Mouse (Mus musculus): ENCODE data around the gene Hoxc12. TPM values are rescaled to one million over a fixed set of nuclear protein-coding genes. Genes with fewer than 3 reads are reported as not detected.
A peak's percentile ranks its signal among the peaks of the same experiment; 100 is the strongest.

The Hoxc12 gene
- polyA plus RNA-seq, 3 experiments from 2014 or later = not detected

DNA sequence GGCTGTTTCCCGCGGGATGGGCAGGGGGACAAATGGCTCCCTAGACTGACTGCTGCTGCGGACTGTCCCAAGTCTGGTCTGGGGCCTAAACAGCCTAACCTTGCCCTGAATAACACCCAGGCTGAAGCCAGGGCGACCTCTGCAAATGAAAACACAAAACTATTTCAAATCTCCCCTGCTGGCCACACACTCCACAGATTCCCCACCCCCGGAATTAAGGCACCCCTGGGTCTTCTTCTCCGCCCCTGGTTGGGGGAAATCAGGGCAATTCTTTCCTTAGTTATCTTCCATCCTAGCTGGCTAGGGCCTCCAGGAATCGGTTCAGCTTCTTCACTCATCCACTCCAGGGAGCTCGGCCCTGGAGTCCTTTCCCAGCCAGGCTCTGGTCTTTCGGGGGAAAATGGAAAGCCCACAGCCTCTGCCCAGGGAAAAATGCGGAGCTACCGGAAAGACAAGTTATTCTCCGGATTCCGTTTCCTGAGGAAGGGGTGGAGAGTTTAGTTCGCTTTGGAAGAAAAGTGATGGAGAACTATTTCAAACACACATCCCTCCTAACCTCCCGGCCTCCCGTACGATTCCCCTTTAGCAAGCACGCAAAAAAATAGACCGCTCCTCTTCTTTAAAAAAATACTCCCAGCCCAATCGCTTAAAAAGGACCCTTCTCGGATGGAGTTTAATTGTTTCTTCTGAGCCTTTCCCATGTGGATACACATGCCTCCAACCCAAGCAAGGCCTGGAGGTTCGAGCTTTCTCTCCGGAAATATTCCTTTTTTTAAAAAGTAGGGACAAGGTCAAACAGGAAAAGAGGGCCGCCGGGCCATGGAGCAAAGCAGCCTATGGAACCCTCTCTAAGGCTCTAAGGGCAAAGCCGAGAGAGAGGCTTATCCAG is 28.7 kb downstream of the Hoxc12 start:
- no peak for ATAC-seq

DNA sequence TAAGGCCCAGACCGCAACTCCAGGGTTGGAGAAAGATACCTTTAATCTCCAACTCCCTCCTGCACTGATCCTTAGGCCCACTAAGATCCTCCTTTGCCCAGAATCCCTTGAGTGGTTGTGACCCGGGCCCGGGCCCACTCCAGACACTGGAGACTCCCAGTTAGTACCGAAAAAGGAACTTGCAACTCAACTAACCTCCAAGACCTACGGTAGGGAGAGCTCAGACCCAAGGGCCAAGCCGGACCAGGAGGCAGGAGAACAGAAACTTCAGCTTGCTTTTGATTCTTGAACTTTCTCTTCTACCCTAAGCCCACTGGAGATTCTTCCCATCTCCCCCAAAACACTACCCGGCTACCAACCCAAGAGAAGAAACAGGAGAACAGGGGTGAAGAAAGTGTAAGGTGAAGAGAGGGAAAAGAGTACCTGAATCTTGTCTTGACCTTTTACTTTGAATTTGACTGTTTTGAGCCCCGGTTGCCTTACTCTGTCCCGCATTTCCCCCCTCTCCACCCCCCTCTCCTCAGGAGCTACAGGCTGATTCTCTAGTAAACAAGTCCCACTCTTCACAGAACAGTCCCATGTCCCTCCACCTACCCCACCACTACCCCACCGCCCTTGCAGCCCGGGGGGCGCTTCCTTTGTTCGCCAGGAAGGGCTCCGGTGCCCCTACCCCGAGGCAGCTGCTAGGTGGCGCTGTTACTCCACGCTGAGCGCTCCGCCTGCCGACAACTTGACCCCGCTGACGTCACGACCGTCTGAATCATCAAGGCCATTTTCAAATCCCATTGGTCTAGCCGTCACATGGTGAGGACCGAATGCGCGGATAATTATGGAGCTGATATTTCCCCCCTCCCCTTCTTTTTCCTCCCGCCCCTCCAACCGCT is 29.6 kb downstream of the Hoxc12 start:
- ATAC-seq = peak; percentile 74

DNA sequence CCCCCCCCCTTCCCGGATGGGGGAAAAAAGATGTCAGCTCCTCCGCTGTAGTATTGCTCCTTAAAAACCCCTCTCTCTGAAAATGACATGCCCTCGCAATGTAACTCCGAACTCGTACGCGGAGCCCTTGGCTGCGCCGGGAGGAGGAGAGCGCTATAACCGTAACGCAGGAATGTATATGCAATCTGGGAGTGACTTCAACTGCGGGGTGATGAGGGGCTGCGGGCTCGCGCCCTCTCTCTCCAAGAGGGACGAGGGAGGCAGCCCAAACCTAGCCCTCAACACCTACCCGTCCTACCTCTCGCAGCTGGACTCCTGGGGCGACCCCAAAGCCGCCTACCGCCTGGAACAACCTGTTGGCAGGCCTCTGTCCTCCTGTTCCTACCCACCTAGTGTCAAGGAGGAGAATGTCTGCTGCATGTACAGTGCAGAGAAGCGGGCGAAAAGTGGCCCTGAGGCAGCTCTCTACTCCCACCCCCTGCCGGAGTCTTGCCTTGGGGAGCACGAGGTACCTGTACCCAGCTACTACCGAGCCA is 30.3 kb downstream of the Hoxc12 start, which contains the start of gene Hoxc10:
Hoxc10 (plus strand) TSS at position 21 of the 536 bp plus-strand sequence.
- ATAC-seq = peak; percentile 4

DNA sequence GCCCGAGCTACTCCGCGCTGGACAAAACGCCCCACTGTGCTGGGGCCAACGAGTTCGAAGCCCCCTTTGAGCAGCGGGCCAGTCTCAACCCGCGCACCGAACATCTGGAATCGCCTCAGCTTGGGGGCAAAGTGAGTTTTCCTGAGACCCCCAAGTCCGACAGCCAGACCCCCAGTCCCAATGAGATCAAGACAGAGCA is 30.7 kb downstream of the Hoxc12 start, which contains the start of gene Hoxc5:
Hoxc5 (plus strand) TSS at position 132 of the 199 bp plus-strand sequence.
- no peak for ATAC-seq

DNA sequence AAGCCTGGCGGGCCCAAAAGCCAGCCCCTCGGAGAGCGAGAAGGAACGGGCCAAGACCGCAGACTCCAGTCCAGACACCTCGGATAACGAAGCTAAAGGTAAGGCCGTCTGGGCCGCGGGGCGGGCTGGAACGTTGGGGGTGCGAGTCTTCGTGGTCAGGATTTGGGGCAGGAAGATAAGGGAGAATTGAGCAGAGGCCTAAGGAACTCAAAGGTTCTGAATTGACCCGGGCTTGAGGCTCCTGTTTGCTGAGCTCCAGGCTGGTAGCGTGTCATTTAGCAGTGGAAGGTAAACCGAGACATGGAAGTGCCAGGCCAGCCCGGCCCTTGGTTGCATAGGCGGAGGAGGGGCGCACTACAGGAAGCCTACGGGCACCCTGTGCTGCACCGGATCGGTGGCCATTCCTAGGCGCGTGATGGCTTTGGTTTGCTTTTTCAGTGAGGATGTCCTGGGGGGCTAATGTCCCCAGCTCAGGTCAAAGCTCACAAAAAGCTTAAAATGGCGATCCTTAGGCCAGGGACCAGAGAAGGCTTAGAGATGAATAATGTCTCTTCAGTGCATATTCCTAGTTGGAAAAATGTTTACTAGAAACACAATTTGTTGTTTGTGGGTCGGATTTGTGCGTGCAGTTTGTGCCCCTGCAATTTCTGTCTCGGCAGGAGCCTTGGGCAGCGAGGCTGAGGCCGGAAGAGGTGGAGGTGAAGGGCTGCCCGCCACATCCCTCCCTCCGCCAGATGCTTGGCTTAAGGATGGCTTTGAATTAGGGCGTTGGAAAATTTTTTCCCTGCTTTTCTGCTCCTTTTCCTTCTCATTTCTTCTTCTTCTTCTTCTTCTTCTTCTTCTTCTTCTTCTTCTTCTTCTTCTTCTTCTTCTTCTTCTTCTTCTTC is 31.2 kb downstream of the Hoxc12 start:
- ATAC-seq = no peak

DNA sequence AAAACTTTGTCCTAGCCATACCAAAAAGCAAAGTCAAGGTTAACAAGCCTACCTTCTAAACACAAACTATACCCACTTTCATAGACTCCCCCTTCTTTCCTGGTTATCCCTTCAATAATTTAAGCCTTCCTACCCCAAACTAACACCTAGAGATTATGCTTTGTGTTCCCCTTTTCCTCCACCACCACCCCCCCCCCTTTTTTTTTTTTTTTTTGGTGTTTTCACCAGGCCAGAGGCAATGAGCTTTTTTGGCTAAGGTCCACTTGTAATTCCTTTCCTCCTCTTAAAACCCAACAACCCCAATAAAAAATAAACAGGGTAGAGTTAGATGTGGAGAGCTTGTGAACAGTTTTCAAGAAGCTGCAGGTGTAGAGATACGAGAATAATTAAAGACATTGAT is 32.7 kb downstream of the Hoxc12 start:
- ATAC-seq = no peak

DNA sequence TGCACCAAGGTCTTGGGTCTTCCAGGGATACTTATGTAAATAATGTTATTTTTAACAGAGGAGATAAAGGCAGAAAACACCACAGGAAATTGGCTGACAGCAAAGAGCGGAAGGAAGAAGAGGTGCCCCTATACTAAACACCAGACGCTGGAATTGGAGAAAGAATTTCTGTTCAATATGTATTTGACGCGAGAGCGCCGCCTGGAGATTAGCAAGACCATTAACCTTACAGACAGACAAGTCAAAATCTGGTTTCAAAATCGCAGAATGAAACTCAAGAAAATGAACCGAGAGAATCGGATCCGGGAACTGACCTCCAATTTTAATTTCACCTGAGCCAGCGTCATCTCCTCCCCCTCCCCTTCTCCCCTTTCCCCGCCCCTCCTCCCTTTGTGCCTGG is 34.2 kb downstream of the Hoxc12 start:
- ATAC-seq = no peak

DNA sequence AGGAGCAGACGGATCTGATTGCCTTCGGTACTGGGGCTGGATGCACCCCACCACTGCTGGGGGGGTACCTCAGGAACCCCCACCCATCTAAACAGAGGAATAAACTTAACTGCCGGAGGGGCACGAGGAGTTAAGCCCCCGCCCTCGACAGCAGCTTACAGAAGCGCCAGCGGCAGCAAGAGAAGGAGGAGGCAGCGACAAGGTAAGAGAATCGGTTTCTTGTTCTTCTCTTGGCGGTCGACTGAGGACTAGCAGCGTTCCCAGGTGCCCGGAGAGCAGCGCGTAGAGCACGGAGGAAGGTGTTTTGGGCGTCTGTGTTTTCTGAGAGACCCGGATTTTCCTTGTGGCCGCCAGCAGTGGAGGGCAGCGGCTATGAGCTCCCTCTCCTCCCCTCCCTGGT is 35.7 kb downstream of the Hoxc12 start:
- no peak for ATAC-seq

DNA sequence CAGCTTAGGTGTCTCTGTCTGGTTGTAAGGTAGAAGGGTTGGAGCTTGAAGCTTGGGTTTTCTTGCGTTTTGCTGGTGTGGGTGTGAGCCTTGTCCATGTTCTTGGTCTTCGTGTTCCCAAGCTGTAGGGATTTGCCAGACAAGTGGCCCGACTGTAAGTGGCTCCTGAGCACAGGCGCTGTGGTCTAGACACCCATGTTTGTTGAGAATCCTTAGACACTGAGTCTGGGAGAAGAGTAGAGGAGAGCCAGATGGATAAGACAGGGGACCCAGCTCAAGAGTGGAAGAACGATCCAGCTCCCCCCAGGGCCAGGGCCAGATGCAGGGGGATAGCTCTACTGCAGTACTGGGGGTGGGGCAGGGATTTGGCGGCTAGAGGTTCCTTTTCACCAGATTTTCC is 36.2 kb downstream of the Hoxc12 start:
- ATAC-seq = no peak

DNA sequence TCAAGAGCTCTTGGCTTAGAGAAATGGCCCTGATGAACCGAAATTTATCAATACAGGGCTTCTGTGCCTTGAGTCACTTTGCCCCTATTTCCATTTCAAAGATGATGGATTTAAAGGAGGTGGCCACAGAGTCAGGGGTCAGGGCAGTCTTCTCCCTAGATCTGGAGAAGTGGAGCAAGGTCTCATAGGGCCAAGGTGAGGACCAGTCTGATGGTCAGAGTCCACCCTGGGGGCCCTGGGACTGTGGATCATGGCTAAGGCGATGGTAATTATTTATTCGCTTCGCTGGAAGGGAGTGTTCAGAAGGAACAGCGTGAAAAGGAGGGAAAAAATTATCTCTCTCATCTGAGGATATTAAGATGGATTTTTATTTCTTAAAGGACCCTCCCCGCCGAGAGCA is 38.5 kb downstream of the Hoxc12 start:
- ATAC-seq = no peak

DNA sequence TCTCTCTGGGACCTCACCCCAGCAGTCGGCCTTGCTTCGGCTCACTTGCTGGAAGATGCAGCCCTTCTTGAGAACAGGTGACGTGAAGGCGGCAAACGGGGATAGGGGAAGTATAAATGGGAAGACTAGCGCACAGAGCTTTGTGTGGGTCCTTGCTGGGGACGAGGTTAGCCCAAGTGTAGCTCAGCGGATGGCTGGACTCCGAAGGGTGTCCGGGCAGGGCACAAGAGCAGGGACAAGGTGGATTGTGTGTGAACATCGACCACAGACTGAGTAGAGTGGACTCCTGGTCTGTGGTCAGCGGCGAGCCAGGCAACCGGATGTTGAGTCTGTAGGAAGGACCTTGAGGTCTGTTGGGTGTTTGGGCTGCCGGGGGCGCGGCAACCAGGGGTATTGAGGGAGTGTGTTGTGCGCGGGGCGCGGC is 39.1 kb downstream of the Hoxc12 start:
- ATAC-seq = no peak

DNA sequence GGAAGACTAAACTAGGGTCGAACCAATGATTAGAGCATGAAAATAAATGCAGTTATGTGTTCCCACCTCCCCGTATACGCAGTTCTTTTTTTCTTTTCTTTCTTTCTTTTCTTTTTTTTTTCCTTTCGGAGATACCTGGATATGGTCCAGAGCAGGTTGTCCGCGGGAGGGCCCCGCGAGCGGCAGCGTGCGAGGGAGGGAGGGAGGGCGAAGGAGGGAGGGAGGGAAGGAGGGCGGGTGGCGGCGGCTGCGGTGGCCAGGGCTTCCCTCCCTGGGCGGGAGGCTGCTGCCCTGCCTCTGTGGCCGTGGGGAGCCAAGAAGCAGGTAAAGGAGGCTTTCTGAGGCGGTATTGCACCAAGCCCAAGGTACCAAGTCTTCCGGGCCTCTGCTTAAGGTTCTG is 39.6 kb downstream of the Hoxc12 start, which contains the start of gene Hoxc9:
Hoxc9 (plus strand) TSS at position 269 of the 400 bp plus-strand sequence.
- ATAC-seq = no peak

DNA sequence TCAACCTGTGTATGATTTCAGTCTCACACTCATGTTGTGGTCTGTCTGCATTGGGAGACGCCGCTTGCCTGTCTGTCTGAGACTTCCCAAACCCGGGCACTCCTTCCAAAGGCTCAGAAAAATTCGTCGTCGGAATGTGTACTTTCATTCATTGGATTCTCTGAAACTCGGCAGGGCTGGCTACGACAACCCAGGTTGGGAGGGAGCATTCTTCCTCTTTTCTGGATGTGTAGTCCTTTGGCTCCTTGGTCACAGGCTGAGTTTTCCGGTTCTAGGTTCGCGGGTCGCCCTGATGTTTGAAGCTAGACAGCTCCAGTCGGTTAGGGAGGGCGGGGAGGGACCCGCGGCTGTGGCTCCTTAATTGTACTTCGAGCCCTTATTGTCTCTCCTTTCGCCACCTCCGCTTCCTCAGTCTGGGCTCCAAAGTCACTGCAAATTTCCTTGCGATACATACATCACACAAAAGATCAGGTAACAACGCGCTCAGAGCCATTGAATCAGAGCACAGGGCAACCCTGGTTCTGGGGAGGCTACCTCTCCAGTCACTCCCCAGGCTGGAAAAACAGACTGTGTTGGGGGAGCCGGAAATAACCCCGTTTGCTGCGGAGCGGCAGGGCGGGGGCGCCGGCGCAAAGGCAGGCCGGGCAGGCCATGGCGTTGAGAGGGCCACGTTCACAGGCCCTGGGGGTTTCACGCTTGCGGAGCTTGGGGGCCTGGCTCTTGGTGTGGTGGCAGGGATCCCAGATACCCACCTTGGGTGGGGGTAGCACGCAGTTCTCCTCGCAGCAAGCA is 40.3 kb downstream of the Hoxc12 start:
- ATAC-seq = peak; percentile 53

DNA sequence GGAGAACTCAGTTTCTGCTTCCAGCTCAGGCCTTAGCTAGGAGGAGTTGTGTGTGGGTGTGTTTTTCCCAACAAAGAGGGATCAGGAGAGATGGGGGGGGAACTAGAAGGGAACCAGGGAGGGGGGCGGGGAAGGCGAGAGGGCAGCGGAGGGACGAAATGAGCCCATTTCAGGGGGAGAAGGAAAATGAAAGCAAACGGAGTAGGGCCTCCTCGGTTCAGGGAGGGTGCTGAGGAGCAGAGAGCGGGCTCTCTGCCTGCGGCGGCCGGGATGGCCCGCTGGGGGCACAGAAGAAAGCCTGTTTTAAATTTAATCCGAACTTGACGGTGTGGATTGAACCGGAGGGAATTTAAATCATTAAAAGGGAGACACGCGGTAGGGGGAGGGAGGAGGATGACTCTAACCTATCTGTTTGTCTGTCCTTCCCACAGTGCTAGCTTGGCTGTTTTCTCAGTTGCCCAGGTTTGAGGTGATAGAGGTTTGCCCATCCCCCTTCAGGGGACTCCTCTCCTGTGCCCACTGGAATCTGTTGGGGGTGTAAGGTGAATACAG is 40.9 kb downstream of the Hoxc12 start:
- peak; percentile 50 for ATAC-seq

DNA sequence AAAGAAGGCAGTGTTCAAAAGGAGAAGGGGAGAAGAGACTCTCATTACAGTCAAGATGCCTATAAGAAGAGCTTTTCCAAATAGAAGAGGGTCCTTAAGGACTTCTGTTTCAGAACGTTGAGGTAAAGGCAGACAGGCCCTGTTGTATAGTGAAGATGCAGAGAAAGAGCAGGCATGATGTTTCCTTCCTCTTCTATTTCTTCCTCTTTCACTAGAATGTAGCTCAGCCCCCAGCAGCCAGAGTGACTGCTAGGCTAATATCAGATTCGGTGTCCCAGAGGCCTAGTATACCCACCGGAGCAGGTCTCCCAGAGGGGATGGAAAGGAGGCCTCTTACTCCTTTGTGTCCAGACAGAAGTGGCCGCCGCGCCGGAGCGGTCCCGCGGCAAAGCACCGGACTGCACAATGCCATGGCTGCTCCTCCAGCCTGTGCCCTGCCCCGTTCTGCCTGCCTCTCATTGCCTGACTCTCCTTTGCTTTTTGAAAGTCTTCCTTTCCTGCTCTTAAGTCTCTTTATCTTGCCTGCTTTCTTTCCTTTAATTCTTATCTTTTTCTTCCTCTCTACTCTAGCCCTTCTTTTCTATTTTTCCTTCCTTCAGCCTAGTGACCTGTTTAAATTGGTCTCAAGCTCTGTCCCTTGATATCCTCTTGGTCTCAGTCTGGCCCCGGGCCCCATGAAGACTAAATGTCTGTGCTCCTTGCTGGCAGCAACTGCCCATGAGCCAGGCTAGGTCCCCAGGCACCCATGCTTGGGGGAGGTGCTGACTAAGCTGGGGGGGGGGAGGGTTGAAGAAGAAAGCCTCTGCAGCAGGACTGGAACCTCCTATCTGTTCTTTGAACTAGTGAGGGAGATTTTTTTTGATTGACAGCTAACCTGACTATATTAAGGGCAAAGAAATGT is 42.3 kb downstream of the Hoxc12 start:
- no peak for ATAC-seq

DNA sequence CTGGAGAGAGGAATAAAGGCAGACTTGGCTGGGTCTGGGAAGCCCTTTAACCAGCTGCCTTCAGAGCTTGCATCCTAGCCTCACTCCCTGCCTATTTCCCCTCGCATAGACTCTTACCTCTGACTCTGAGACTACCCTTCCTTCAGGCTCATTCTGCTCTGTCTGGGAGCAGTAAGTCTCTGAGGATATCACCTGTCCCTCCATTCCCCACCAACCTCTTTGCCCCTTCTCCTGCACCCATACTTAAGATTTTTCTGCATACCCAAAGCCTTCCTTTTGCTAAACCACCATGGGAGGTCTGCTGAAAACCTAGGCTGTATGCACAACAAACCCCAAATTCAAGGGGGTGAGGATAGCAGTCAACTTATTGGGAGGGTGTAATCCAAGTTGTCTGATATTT is 43.4 kb downstream of the Hoxc12 start:
- no peak for ATAC-seq

DNA sequence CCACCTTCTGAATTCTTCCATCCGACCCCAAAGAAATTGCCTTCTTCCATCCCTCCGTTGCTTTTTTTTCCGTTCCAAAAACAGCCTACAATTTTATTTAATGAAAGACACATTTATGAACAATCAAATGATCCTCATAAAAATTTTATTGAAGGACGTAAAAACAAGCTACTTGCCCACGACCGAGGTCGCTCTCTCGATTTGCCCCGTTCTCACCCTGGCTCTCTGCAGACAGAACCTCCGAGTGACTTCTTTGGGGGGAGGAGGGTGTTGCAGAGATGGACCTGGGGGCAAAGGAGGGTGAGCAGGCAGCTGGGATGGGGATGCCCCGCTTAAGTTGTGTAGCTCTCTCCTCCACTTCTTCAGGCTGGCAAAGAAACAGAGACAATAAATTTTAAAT is 43.8 kb downstream of the Hoxc12 start:
- ATAC-seq = no peak

DNA sequence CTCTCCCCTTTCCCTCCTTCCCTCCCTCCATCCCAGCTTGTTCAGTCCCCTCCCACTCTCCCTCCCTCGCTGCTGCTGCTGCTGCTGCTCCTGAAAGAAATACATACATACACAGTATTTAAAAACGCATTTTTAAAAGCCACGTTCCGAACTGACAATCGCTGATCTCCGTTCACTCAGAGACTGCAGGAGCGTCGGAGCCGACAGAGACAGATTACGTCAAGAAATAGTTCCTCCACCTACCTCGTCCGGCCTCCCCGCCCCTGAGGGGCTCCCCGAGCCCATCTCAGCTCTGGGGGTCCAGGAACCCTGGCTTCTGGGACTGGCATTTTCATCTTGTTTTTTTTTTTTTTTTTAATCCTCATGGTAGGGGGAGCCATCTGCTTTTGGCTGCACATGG is 44.4 kb downstream of the Hoxc12 start:
- no peak for ATAC-seq

DNA sequence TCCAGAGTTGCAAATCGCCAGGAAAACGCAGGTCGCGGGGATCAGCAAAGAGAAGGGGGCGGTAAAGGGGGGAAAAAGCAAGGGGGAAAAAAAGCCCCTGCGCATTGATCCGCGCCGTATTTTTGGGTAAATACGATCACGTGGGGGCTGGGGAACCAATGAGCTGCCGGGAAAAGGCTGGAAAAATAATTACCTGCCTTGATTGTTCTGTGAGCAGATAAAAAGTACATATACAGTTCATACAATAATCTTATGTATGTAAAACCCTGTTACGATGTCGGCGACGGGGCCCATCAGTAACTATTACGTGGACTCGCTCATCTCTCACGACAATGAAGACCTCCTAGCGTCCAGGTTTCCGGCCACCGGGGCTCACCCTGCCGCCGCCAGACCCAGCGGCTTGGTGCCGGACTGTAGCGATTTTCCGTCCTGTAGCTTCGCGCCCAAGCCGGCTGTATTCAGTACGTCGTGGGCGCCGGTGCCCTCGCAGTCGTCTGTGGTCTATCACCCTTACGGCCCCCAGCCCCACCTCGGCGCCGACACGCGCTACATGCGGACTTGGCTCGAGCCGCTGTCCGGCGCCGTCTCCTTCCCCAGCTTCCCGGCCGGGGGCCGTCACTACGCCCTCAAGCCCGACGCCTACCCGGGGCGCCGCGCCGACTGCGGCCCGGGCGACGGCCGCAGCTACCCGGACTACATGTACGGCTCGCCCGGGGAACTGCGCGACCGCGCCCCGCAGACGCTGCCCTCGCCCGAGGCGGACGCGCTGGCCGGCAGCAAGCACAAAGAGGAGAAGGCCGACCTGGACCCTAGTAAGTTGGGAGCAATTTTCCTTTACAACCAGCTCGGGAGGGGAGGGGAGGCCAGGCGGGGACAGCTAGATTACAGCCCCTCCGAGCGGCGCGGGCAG is 45.1 kb downstream of the Hoxc12 start:
- ATAC-seq = peak; percentile 29
